Mouse (Mus musculus) T-helper 17 cell (primary cell): ENCODE data around the gene Zfhx3.

Experiments used
- in situ Hi-C, 2 experiments: fragments of 300-600 bp; cut with MboI, MseI; formaldehyde crosslinking; loops; 1 replicate in 1 of 2; 2 replicates in 1 of 2; pipeline ENCODE4 v1.15.1; 2025; ENCODE audit warnings: high pct_unique_total_duplicates in 2 of 2

Zfhx3 gene

GRCm38 (mm10) chr8:108637887-108638286 lies 695.4 kb downstream of the Zfhx3 start:
- in situ Hi-C loops: loop anchor here in 1 of 2 experiments (25.0 kb wide), 1 partner anchor 1849 kb away; no protein-coding TSS in a partner anchor

GRCm38 (mm10) chr8:108645660-108646059 lies 703.2 kb downstream of the Zfhx3 start:
- in situ Hi-C loops: loop anchor here in 1 of 2 experiments (25.0 kb wide), 1 partner anchor 1842 kb away; no protein-coding TSS in a partner anchor

- in situ Hi-C loops: loop anchor here in 1 of 2 experiments (25.0 kb wide), 1 partner anchor 1840 kb away; no protein-coding TSS in a partner anchor
Measured at GRCm38 (mm10) chr8:108647556-108647955, 705.1 kb downstream of the Zfhx3 start.

GRCm38 (mm10) chr8:108648993-108649392 lies 706.5 kb downstream of the Zfhx3 start:
- in situ Hi-C loops: loop anchor here in 1 of 2 experiments (25.0 kb wide), 1 partner anchor 1838 kb away; no protein-coding TSS in a partner anchor

GRCm38 (mm10) chr8:108650837-108651236 lies 708.4 kb downstream of the Zfhx3 start:
- in situ Hi-C loops: no loop called here

GRCm38 (mm10) chr8:108661486-108662093 lies 719.1 kb downstream of the Zfhx3 start:
- in situ Hi-C loops: no loop called here

- in situ Hi-C loops: no loop called here
Measured at GRCm38 (mm10) chr8:108662766-108663165, 720.3 kb downstream of the Zfhx3 start.

- in situ Hi-C loops: no loop called here
Measured at GRCm38 (mm10) chr8:108671939-108672515, 729.6 kb downstream of the Zfhx3 start.

GRCm38 (mm10) chr8:108675001-108675525 lies 732.6 kb downstream of the Zfhx3 start:
- in situ Hi-C loops: no loop called here

- in situ Hi-C loops: no loop called here
Measured at GRCm38 (mm10) chr8:108689694-108690093, 747.2 kb downstream of the Zfhx3 start.

- in situ Hi-C loops: no loop called here
Measured at GRCm38 (mm10) chr8:108690576-108691455, 748.4 kb downstream of the Zfhx3 start.

- in situ Hi-C loops: no loop called here
Measured at GRCm38 (mm10) chr8:108691456-108692238, 749.2 kb downstream of the Zfhx3 start.

- in situ Hi-C loops: no loop called here
Measured at GRCm38 (mm10) chr8:108692239-108692627, 749.8 kb downstream of the Zfhx3 start.

- in situ Hi-C loops: no loop called here
Measured at GRCm38 (mm10) chr8:108692669-108693665, 750.5 kb downstream of the Zfhx3 start.

GRCm38 (mm10) chr8:108693841-108694240 lies 751.4 kb downstream of the Zfhx3 start:
- in situ Hi-C loops: no loop called here

GRCm38 (mm10) chr8:108694516-108694915 lies 752.1 kb downstream of the Zfhx3 start:
- in situ Hi-C loops: no loop called here

GRCm38 (mm10) chr8:108695242-108695880 lies 752.9 kb downstream of the Zfhx3 start:
- in situ Hi-C loops: no loop called here

GRCm38 (mm10) chr8:108695938-108696630 lies 753.6 kb downstream of the Zfhx3 start:
- in situ Hi-C loops: no loop called here
